Mouse (Mus musculus) heart, postnatal 0 days (tissue): Measurements from ENCODE around the gene Lrrc66. TPM values are rescaled to one million over a fixed set of nuclear protein-coding genes. Genes with fewer than 3 reads are reported as not detected.

Experiments
- ATAC-seq: fragments of 200-750 bp; cut with Nextera tagmentation; 2 replicates; pipeline ENCODE4 v1.8.0; 2017; ENCODE audit warnings: low read depth, moderate number of reproducible peaks, moderate library complexity; ENCODE audit not compliant: insufficient read depth
- DNase-seq: peaks from one replicate; pipeline ENCODE4 v3.0.0-alpha.2; 2016; ENCODE audit warnings: low spot score
- H3K27ac ChIP-seq: fragments of 300-500 bp; sonication (generic); 2 replicates; pipeline ENCODE4 v1.5.1; 2014; ENCODE audit warnings: low read depth, mild to moderate bottlenecking
- H3K27me3 ChIP-seq: fragments of 300-500 bp; sonication (generic); 2 replicates; pipeline ENCODE4 v1.6.1; 2014; ENCODE audit warnings: low read length, mixed read lengths; ENCODE audit not compliant: control insufficient read depth, insufficient read depth
- H3K36me3 ChIP-seq: fragments of 300-500 bp; sonication (generic); replicated peaks from 2 replicates; pipeline ENCODE4 v1.6.1; 2014; ENCODE audit warnings: low read length, mixed read lengths; ENCODE audit not compliant: control insufficient read depth, insufficient read depth
- H3K4me1 ChIP-seq: fragments of 300-500 bp; sonication (generic); 2 replicates; pipeline ENCODE4 v1.6.1; 2014; ENCODE audit warnings: antibody characterized with exemption; ENCODE audit not compliant: control insufficient read depth, insufficient read depth
- H3K4me2 ChIP-seq: fragments of 300-500 bp; sonication (generic); 2 replicates; pipeline ENCODE4 v1.6.1; 2014; ENCODE audit warnings: low read depth, mild to moderate bottlenecking, low read length, moderate library complexity
- H3K4me3 ChIP-seq: fragments of 300-500 bp; sonication (generic); 2 replicates; pipeline ENCODE4 v1.5.1; 2014; ENCODE audit warnings: low read depth, low read length
- H3K9ac ChIP-seq: fragments of 300-500 bp; sonication (generic); replicated peaks from 2 replicates; pipeline ENCODE4 v1.6.1; 2014; ENCODE audit warnings: low read depth, low read length, mixed read lengths
- H3K9me3 ChIP-seq: fragments of 300-500 bp; sonication (generic); replicated peaks from 2 replicates; pipeline ENCODE4 v1.6.1; 2016; ENCODE audit warnings: low read length; ENCODE audit not compliant: control insufficient read depth
- CTCF ChIP-seq: IDR thresholded peaks from 2 replicates; pipeline ENCODE4 v1.5.1; 2016; ENCODE audit warnings: antibody characterized with exemption, control low read depth, low read depth
- EP300 ChIP-seq: IDR thresholded peaks from 2 replicates; pipeline ENCODE4 v1.6.1; 2016; ENCODE audit warnings: antibody characterized with exemption, low read depth
- WGBS: fragments of 180-500 bp; shearing (Covaris S2); extraction: QIAGEN DNeasy Blood & Tissue Kit; methylation state at CpG from one replicate; pipeline ENCODE4 v1.1.7; 2014; 5-methylcytosine and 5-hydroxymethylcytosine counted together
- polyA plus RNA-seq: library from polyadenylated mRNA; unstranded; fragments of >200 nt; fragmentation: Nextera tagmentation; extraction: Ambion mirVana; gene quantifications from 2 replicates; pipeline ENCODE4 v1.2.1, GENCODE M21; 2015
- total RNA-seq: library from RNA; depleted of rRNA; stranded (reverse); fragments of >200 nt; gene quantifications from 2 replicates; pipeline ENCODE4 v1.2.3, GENCODE M21; 2014; ENCODE audit warnings: low replicate concordance

The Lrrc66 gene
- total and polyA plus RNA-seq, 2 experiments from 2014 or later: 0.07 TPM; not detected in 1

DNA sequence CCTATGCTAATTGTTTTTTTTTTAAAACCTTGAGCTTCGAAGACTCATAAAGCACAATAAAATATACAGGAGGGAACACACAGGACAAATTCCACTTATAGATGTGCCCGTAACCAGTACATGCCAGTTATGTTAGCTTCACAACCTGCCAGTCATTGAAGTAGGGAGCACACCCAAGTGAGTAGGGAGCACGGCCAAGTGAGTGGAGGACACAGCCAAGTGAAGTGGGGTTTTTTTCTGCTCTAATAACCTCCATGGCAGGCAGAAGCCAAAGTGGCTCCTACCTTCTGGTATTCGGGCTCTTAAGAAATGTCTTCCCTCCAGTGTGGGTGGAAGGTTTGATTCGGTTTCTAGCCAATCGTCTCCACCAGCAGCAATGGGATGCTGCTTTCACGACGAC lies 19.0 kb downstream of the Lrrc66 start:
- DNase-seq: no peak
- H3K9me3 ChIP-seq: 0 out of 2 replicates have a peak, but pooled peaks cover 5% of the 10 kb centered on the region
- ATAC-seq: no peak
- H3K36me3 ChIP-seq: no peaks in the 10 kb centered on the region
- TF ChIP-seq EP300: no peak
- no peak for TF ChIP-seq CTCF
- no peak overlapping the region for H3K4me3 ChIP-seq
- H3K27ac ChIP-seq: no peak overlapping the region
- H3K27me3 ChIP-seq: no peaks in the 10 kb centered on the region
- no peak overlapping the region for H3K9ac ChIP-seq
- 82% methylated on average over 8 of the region's 8 CpGs for WGBS
- H3K4me2 ChIP-seq: no peak overlapping the region
- H3K4me1 ChIP-seq: no peaks in the 10 kb centered on the region

DNA sequence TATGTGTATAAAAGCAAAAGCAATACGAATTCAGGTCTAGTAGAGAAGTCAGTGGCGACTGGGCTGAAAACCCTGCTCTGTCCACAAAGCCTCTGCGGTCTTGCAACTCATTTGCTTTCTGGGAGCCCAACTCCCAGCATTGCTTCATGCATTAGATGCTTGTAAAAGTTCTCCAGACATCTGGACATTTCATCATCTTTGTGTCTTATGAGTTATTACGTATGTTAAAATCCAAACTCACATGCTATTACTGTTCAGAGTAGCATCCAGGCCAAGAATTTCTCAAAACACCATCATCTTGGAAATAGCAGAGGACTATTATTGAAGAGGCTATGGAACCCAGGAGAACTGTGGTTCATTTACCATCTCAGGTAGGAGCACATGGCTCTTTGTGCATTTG lies 21.3 kb downstream of the Lrrc66 start:
- Histone ChIP-seq H3K4me1 (no peaks in the 10 kb centered on the region), H3K27me3 (no peaks in the 10 kb centered on the region), H3K4me2 (no peak overlapping the region), H3K9ac (no peak overlapping the region), H3K36me3 (no peaks in the 10 kb centered on the region), H3K27ac (no peak overlapping the region), H3K4me3 (no peak overlapping the region), H3K9me3 (0 out of 2 replicates have a peak, but pooled peaks cover 5% of the 10 kb centered on the region)
- DNase-seq (no peak), ATAC-seq (no peak)
- TF ChIP-seq EP300 (no peak), CTCF (no peak)
- WGBS: 91% methylated on average over 4 of the region's 4 CpGs

DNA sequence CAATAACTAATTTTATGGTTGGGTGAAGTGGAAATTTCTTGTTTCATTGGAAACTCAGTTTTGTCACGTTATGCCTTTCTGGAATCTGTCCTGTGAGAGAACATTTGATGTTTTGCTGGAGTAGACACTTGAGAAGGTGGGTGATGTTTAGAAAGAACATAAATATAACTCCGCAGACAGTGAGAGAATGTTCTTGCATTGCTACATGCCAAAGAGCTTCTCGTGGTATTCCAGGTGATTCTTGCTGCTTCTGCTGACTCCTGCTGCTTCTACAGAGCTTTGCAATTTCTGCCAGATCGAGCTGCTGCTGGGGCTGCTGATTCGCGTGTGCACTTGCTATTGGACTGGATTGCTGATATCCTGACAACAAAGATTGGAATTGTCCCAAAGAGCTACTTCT lies 27.4 kb downstream of the Lrrc66 start:
- no peak for DNase-seq
- Histone ChIP-seq H3K4me2 (no peak overlapping the region), H3K27ac (no peak overlapping the region), H3K4me3 (no peak overlapping the region), H3K36me3 (no peaks in the 10 kb centered on the region), H3K9me3 (0 out of 2 replicates have a peak, but pooled peaks cover 2% of the 10 kb centered on the region), H3K4me1 (no peaks in the 10 kb centered on the region), H3K9ac (no peak overlapping the region), H3K27me3 (no peaks in the 10 kb centered on the region)
- TF ChIP-seq EP300 (no peak), CTCF (no peak)
- WGBS: 84% methylated on average over 6 of the region's 6 CpGs
- no peak for ATAC-seq

DNA sequence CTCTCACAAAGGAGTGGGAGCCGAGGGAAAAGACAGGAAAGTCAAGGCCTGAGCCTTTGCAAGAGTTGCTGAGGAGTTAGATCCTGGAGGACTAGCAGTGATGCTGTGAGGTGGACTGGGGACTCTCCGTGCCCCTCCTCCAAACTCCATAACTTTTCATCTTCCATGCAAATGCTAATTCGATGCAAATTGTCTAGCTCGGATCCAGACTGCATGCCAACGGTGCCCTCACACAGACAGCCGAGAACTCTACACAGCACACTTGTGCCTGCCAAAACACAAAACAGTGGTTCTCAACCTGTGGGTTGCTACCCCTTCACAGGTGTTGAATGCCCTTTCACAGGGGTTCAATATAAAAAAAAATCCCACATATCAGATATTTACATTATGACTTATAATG lies 27.8 kb downstream of the Lrrc66 start:
- H3K4me3 ChIP-seq: no peak overlapping the region
- ATAC-seq (no peak), DNase-seq (no peak)
- H3K36me3 ChIP-seq: no peaks in the 10 kb centered on the region
- no peaks in the 10 kb centered on the region for H3K4me1 ChIP-seq
- H3K4me2 ChIP-seq: no peak overlapping the region
- WGBS: 83% methylated on average over 6 of the region's 6 CpGs
- H3K27me3 ChIP-seq: no peaks in the 10 kb centered on the region
- no peak overlapping the region for H3K27ac ChIP-seq
- no peak for TF ChIP-seq EP300
- no peak for TF ChIP-seq CTCF
- H3K9me3 ChIP-seq: no peaks in the 10 kb centered on the region
- no peak overlapping the region for H3K9ac ChIP-seq

DNA sequence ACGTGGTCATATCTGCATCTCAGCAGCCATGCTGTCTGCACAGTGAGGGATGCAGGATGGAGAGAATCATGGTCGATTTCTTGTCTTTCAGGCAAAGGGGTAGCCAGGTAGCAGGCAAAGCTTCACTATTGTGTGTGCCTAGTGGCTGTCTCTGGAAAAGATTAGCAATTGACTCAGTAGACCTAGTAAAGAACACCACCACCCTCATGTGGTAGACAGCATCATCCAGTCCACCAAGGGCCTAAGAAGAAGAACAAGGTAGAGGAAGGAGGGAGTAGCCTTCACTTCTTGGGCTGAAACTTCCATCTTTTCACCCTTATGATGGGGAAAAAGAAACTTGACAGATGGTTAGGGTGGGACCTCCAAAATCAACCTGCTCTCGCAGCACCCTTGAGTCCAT lies 29.5 kb downstream of the Lrrc66 start:
- Histone ChIP-seq H3K4me1 (no peaks in the 10 kb centered on the region), H3K9ac (no peak overlapping the region), H3K9me3 (no peaks in the 10 kb centered on the region), H3K4me3 (no peak overlapping the region), H3K27me3 (no peaks in the 10 kb centered on the region), H3K27ac (no peak overlapping the region), H3K36me3 (no peaks in the 10 kb centered on the region), H3K4me2 (no peak overlapping the region)
- no peak for ATAC-seq
- 76% methylated on average over 3 of the region's 3 CpGs for WGBS
- TF ChIP-seq EP300 (no peak), CTCF (no peak)
- DNase-seq: no peak

DNA sequence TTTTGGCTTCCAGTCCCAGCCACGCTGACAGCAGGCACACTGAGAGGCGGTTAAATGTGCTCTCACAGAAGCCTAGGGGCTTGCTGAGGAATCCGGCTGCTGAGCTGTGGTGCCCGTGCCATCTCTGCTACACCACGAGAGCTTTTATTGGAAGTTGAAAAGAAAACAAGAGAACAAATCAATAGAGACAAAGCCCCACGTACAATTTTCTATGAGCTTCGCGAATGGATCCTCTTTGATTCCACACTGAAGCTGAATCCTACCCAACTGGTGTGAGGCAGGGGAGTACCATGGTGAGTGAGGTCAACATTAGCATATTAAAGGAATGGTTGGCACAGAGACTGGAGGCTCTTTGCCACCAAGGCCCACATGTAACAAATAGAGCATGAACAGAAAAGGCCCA lies 31.0 kb downstream of the Lrrc66 start:
- DNase-seq: no peak

More for the DNA sequence above, 31.0 kb downstream of the Lrrc66 start:
- H3K4me1 ChIP-seq: no peaks in the 10 kb centered on the region
- no peaks in the 10 kb centered on the region for H3K36me3 ChIP-seq
- no peak overlapping the region for H3K27ac ChIP-seq
- H3K9me3 ChIP-seq: no peaks in the 10 kb centered on the region
- H3K27me3 ChIP-seq: no peaks in the 10 kb centered on the region
- no peak for ATAC-seq
- 84% methylated on average over 8 of the region's 8 CpGs for WGBS
- TF ChIP-seq CTCF (no peak), EP300 (no peak)
- no peak overlapping the region for H3K4me2 ChIP-seq
- H3K9ac ChIP-seq: no peak overlapping the region
- H3K4me3 ChIP-seq: no peak overlapping the region
